Mouse (Mus musculus) embryonic fibroblast, embryonic 13.5 days (primary cell): Measurements from ENCODE around the gene Xcl1.

Experiments
- CTCF ChIP-seq: IDR thresholded peaks from 2 replicates; pipeline ENCODE4 v1.5.1; 2011; ENCODE audit warnings: mild to moderate bottlenecking, control low read depth, low read length, moderate library complexity, borderline replicate concordance; ENCODE audit not compliant: insufficient read depth
- POLR2A ChIP-seq: IDR thresholded peaks from 2 replicates; pipeline ENCODE4 v1.6.1; 2011; ENCODE audit warnings: low read depth, mild to moderate bottlenecking, control low read depth, low read length, moderate library complexity

GRCm38 (mm10) chr1:164935477-164936044 lies at the start of gene Xcl1:
- TF ChIP-seq CTCF (no peak), POLR2A (no peak)
